Mouse (Mus musculus) olfactory bulb, adult 2 months (tissue): Measurements from ENCODE around the gene Cdkl3.

Experiments used
- CTCF ChIP-seq: fragments of 200-500 bp; IDR thresholded peaks from 2 replicates; pipeline ENCODE4 v1.5.1; 2012; ENCODE audit warnings: low read depth, mild to moderate bottlenecking, low read length, moderate library complexity; ENCODE audit not compliant: insufficient read depth
- POLR2A ChIP-seq: fragments of 200-500 bp; IDR thresholded peaks from 2 replicates; pipeline ENCODE4 v1.6.1; 2012; ENCODE audit warnings: mild to moderate bottlenecking, low read depth, low read length, moderate library complexity; ENCODE audit not compliant: insufficient read depth

DNA sequence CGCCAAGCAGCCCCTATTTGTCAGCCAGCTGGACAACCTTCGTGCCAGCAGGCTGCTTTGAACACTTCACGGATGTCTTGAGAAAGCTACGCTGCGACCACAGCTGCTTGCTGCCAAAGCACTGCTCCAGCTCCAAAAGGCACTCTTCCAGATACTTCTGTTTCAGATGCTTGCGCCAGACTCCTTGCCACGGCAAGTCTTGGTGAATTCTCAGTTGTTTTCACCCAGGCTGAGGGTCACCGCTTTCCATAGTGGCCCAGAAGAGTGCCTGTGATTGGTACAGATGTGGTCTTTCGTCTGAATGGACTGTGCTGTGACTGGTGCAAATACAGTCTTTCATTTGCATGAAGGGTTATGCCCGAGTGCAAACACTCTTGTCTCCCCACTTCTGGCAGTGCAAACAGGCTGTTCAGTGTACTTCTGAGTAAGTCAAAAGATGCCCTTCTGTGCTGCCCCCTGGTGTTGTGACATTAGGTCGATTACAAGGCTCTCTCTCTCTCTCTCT is 43.0 kb upstream of the Cdkl3 start:
- TF ChIP-seq POLR2A (no peak), CTCF (no peak)
